Mouse (Mus musculus) CD4-positive helper T cell, adult 2 months (primary cell): ENCODE results near the gene Psrc1.

ENCODE experiments used
- DNase-seq: peaks from one replicate; pipeline ENCODE4 v3.0.0-alpha.2; 2012; ENCODE audit warnings: low read depth, missing footprints, low spot score

The Psrc1 gene

GRCm38 (mm10) chr3:108423844-108424801 lies 40.5 kb downstream of the Psrc1 start:
- peak; percentile 49 for DNase-seq

GRCm38 (mm10) chr3:108424944-108425623 lies 41.4 kb downstream of the Psrc1 start:
- no peak for DNase-seq

GRCm38 (mm10) chr3:108425624-108426018 lies 42.0 kb downstream of the Psrc1 start:
- DNase-seq = no peak

- DNase-seq = no peak
Measured at GRCm38 (mm10) chr3:108432542-108433187, 49.0 kb downstream of the Psrc1 start.

GRCm38 (mm10) chr3:108433188-108433880 lies 49.7 kb downstream of the Psrc1 start:
- DNase-seq = no peak

- DNase-seq = no peak
Measured at GRCm38 (mm10) chr3:108433881-108434495, 50.3 kb downstream of the Psrc1 start.

GRCm38 (mm10) chr3:108435701-108436379 lies 52.2 kb downstream of the Psrc1 start:
- DNase-seq = no peak

- DNase-seq = no peak
Measured at GRCm38 (mm10) chr3:108436380-108436714, 52.7 kb downstream of the Psrc1 start.
